Mouse (Mus musculus) cerebellum, postnatal 10 days (tissue): ENCODE results near the gene Arid5b.
A peak's percentile ranks its signal among the peaks of the same experiment; 100 is the strongest.

Experiments
- DNase-seq, 2 experiments: peaks; one replicate each; pipeline ENCODE4 v3.0.0; 2021; ENCODE audit warnings: mixed read lengths in 2 of 2

The Arid5b gene

GRCm38 (mm10) chr10:68134071-68134470 lies 144.5 kb downstream of the Arid5b start:
- no peak for DNase-seq

GRCm38 (mm10) chr10:68132636-68133035 lies 145.9 kb downstream of the Arid5b start:
- DNase-seq, result peak; percentile 50 to 62

- DNase-seq, result no peak
These were observed 146.4 kb downstream of the Arid5b start for GRCm38 (mm10) chr10:68132154-68132553.

GRCm38 (mm10) chr10:68129651-68130050 lies 148.9 kb downstream of the Arid5b start:
- no peak for DNase-seq

GRCm38 (mm10) chr10:68129009-68129408 lies 149.5 kb downstream of the Arid5b start:
- no peak for DNase-seq

GRCm38 (mm10) chr10:68128441-68128848 lies 150.1 kb downstream of the Arid5b start:
- DNase-seq, result no peak

GRCm38 (mm10) chr10:68127604-68128256 lies 150.8 kb downstream of the Arid5b start:
- DNase-seq, result no peak

GRCm38 (mm10) chr10:68127104-68127503 lies 151.4 kb downstream of the Arid5b start:
- DNase-seq, result no peak

GRCm38 (mm10) chr10:68126551-68126950 lies 152.0 kb downstream of the Arid5b start:
- DNase-seq, result no peak

- no peak for DNase-seq
These were observed 152.5 kb downstream of the Arid5b start for GRCm38 (mm10) chr10:68125919-68126550.

GRCm38 (mm10) chr10:68124985-68125384 lies 153.6 kb downstream of the Arid5b start:
- DNase-seq, result no peak

GRCm38 (mm10) chr10:68123446-68123845 lies 155.1 kb downstream of the Arid5b start:
- no peak for DNase-seq

- DNase-seq, result no peak
These were observed 156.6 kb downstream of the Arid5b start for GRCm38 (mm10) chr10:68121960-68122359.

GRCm38 (mm10) chr10:68121251-68121650 lies 157.3 kb downstream of the Arid5b start:
- no peak for DNase-seq

GRCm38 (mm10) chr10:68120011-68120410 lies 158.5 kb downstream of the Arid5b start:
- no peak for DNase-seq

- peak in 1 of 2 experiments; percentile 25 for DNase-seq
These were observed 159.3 kb downstream of the Arid5b start for GRCm38 (mm10) chr10:68119285-68119684.

- no peak for DNase-seq
These were observed 163.6 kb downstream of the Arid5b start for GRCm38 (mm10) chr10:68114955-68115354.

- peak; percentile 54 to 71 for DNase-seq
These were observed 164.9 kb downstream of the Arid5b start for GRCm38 (mm10) chr10:68113645-68114044.

GRCm38 (mm10) chr10:68112983-68113382 lies 165.6 kb downstream of the Arid5b start:
- peak; percentile 14 to 21 for DNase-seq

GRCm38 (mm10) chr10:68110607-68111006 lies 167.9 kb downstream of the Arid5b start:
- no peak for DNase-seq

- no peak for DNase-seq
These were observed 168.4 kb downstream of the Arid5b start for GRCm38 (mm10) chr10:68110182-68110581.

GRCm38 (mm10) chr10:68109651-68110050 lies 168.9 kb downstream of the Arid5b start:
- no peak for DNase-seq

- DNase-seq, result no peak
These were observed 170.8 kb downstream of the Arid5b start for GRCm38 (mm10) chr10:68107716-68108115.

- DNase-seq, result peak; percentile 15 to 34
These were observed 172.1 kb downstream of the Arid5b start for GRCm38 (mm10) chr10:68106351-68106950.
